In genomic region chr16:28929686-28930291, GRCm38 (mm10) we compare ENCODE assay signal across 8 mouse cellular contexts. TPM values are rescaled to one million over a fixed set of nuclear protein-coding genes. Genes with fewer than 3 reads are reported as not detected.
DNase-seq lines count a peak whose midpoint lies in the region; ATAC-seq and TF ChIP-seq lines count a peak whose summit lies in the region.

No protein-coding gene starts in this region.

- no peaks in the 10 kb centered on the region for H3K9me3 ChIP-seq in hindbrain, embryonic 12.5 days (replicated peaks)
- no peaks in the 10 kb centered on the region for H3K9me3 ChIP-seq in lung, postnatal 0 days (ENCODE audit: low read length)

- H3K27ac ChIP-seq in hindbrain, embryonic 12.5 days: peak overlapping the region; percentile 94
- peak overlapping the region; percentile 78 for H3K27ac ChIP-seq in lung, postnatal 0 days (ENCODE audit: low read length)

- H3K27me3 ChIP-seq in Patski: no peaks in the 10 kb centered on the region
- H3K27me3 ChIP-seq in hindbrain, embryonic 12.5 days: peaks cover 15% of the 10 kb centered on the region
- H3K27me3 ChIP-seq in lung, postnatal 0 days (replicated peaks; ENCODE audit: insufficient read depth, low read length): no peaks in the 10 kb centered on the region

- WGBS in hindbrain, embryonic 12.5 days: under 1% methylated on average over 57 of the region's 66 CpGs
- WGBS in lung, postnatal 0 days: 1% methylated on average over 62 of the region's 66 CpGs

- CTCF ChIA-PET in Patski (lab: Charles Lee): no interaction called here

- ATAC-seq in Patski: peak; percentile 74
- ATAC-seq in hindbrain, embryonic 12.5 days (ENCODE audit: low FRiP score): peak; percentile 60
- ATAC-seq in lung, postnatal 0 days: peak; percentile 80

- H3K36me3 ChIP-seq in hindbrain, embryonic 12.5 days: no peaks in the 10 kb centered on the region
- no peaks in the 10 kb centered on the region for H3K36me3 ChIP-seq in lung, postnatal 0 days (ENCODE audit: insufficient read depth, low read length)

- peak overlapping the region; percentile 86 for H3K9ac ChIP-seq in hindbrain, embryonic 12.5 days
- H3K9ac ChIP-seq in lung, postnatal 0 days (replicated peaks; ENCODE audit: low read depth): peak overlapping the region; percentile 72

- no peak for DNase-seq in Patski (ENCODE audit: low read depth, low spot score)
- DNase-seq in cerebellum, adult 9-11 months: peak; percentile 81
- peak; percentile 23 to 28 for DNase-seq in frontal cortex, postnatal 25 days (ENCODE audit: low spot score in 2 of 2)
- peak; percentile 65 to 69 for DNase-seq in layer of hippocampus, postnatal 14 days (ENCODE audit: low spot score in 2 of 2)
- peak; percentile 79 for DNase-seq in lung, postnatal 0 days (ENCODE audit: low spot score)
- DNase-seq in retina, postnatal 7 days (ENCODE audit: low read depth, low spot score): peak; percentile 47
- DNase-seq in spleen, postnatal 4 days (ENCODE audit: low spot score in 2 of 2): no peak

- TF ChIP-seq CTCF in Patski (IDR thresholded peaks at IDR 0.05): no peak
- TF ChIP-seq CTCF in lung, postnatal 0 days (IDR thresholded peaks at IDR 0.05): no peak

- H3K4me3 ChIP-seq in hindbrain, embryonic 12.5 days: peak overlapping the region; percentile 84
- H3K4me3 ChIP-seq in lung, postnatal 0 days (ENCODE audit: low read depth, low read length): peak overlapping the region; percentile 79

- peak overlapping the region; percentile 85 for H3K4me2 ChIP-seq in hindbrain, embryonic 12.5 days (replicated peaks)
- peak overlapping the region; percentile 98 for H3K4me2 ChIP-seq in lung, postnatal 0 days (replicated peaks; ENCODE audit: low read depth, low read length)

- no peak for TF ChIP-seq EP300 in lung, postnatal 0 days (IDR thresholded peaks at IDR 0.05)

- H3K4me1 ChIP-seq in hindbrain, embryonic 12.5 days: peaks cover 28% of the 10 kb centered on the region
- H3K4me1 ChIP-seq in lung, postnatal 0 days (ENCODE audit: insufficient read depth, low read depth, low read length): no peaks in the 10 kb centered on the region

- POLR2A ChIA-PET in Patski (lab: Charles Lee): no interaction called here

- in situ Hi-C loops in Patski (cut with MboI; ENCODE audit: low pct_unique_long_range_greater_than_20kb): no loop called here

RNA-seq across cellular contexts. Expression of gene Mb21d2, which starts 0.3 kb away (rescaled TPM):
- 6.6 TPM for polyA plus RNA-seq in Patski (2021)
- 11.7 and 12.9 TPM in 2 replicates for polyA plus RNA-seq in hindbrain, embryonic 12.5 days (2016; fragmentation: Nextera tagmentation; extraction: Ambion mirVana)
- 10 to 100 TPM; 33.5 to 37.5 TPM for total RNA-seq in layer of hippocampus, postnatal 14 days (2021)
- 3.8 and 5.0 TPM in 2 replicates for polyA plus RNA-seq in lung, postnatal 0 days (2015; fragmentation: Nextera tagmentation; extraction: Ambion mirVana)

Comparison
In these comparisons a context has a peak if more than half of its experiments do, and no peak if none do; other contexts are left out.
1. DNase-seq: peak in cerebellum, adult 9-11 months (single experiment), frontal cortex, postnatal 25 days (2 of 2), layer of hippocampus, postnatal 14 days (2 of 2), lung, postnatal 0 days (single experiment) and retina, postnatal 7 days (single experiment); none in Patski (single experiment) and spleen, postnatal 4 days (0 of 2).
2. Peak in every context shown above with its lines, with median percentiles within 50 percentile points of each other: ATAC-seq.